Comparison of ENCODE assay signal across 8 mouse cellular contexts in the genomic region with DNA sequence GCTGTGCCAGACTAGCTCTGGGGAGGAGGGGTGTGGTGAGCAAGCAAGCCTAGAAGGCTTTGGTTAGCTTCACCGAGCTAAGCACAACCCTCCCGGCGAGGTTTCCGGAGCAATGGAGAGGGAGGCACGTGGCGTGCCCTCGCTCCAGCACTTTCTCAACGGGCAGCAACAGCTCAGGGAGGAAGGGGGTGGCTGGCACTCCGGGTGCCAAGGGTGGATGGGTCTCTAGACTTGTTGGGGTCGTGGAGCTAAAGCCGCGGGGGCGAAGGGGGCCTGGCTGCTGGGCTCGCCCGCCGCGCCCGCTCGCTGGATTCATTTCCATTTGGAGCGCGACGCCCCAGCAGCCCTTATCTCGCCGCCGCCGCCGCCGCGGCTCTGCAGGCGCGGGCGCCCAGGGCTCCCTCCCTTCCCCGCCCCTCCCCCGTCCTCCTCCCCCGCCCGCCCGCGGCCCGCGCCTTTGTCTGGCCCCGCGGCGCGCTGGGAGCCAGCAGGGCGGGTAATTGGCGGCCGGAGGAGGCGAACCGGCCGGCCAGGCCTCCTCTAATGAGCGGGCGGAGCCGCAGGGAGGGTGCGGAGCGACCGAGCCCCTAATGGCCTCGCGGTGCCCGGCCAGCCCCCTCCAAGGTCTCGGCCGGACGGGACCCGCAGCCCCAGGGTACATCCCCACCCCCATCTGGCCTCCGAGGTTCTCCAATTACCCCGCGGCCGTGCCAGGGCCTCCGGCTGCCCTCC.
DNase-seq lines count a peak whose midpoint lies in the region; ATAC-seq and TF ChIP-seq lines count a peak whose summit lies in the region.

No protein-coding gene starts in this region.

- intact Hi-C loops in heart, postnatal 36 days (cut with DNase I): loop anchor here (5.0 to 10.0 kb wide), 6 partner anchors 63 to 947 kb away; a partner anchor contains a TSS

- DNase-seq in ES-E14 (ENCODE audit: low read depth, low spot score): peak; percentile 25
- peak; percentile 31 to 51 for DNase-seq in cerebellum, adult 18-20 months
- peak; percentile 75 for DNase-seq in forebrain, postnatal 0 days
- peak; percentile 60 to 72 for DNase-seq in heart, postnatal 36 days
- DNase-seq in layer of hippocampus, adult 9-11 months: peak; percentile 42
- peak; percentile 62 for DNase-seq in lung, postnatal 10 days
- peak; percentile 35 for DNase-seq in ovary, postnatal 14 days (ENCODE audit: low spot score)
- peak; percentile 70 for DNase-seq in thymus, postnatal 25 days

- H3K4me2 ChIP-seq in forebrain, postnatal 0 days (ENCODE audit: low read depth): peak overlapping the region; percentile 77

- peak overlapping the region; percentile 53 for H3K9ac ChIP-seq in ES-E14 (ENCODE audit: insufficient read depth, low read depth, low read length, poor library complexity, severe bottlenecking)
- peak overlapping the region; percentile 77 for H3K9ac ChIP-seq in forebrain, postnatal 0 days

- no peak for TF ChIP-seq CTCF in forebrain, postnatal 0 days (IDR thresholded peaks at IDR 0.05; ENCODE audit: low read depth)

- ATAC-seq in forebrain, postnatal 0 days: peak; percentile 91

- H3K4me1 ChIP-seq in ES-E14 (ENCODE audit: control insufficient read depth in 2 of 2, insufficient read depth in 2 of 2, low read length in 2 of 2, poor library complexity in 1 of 2): peaks cover 0 to 6% of the 10 kb centered on the region in 2 experiments; a peak in 1 of 4 replicates
- H3K4me1 ChIP-seq in forebrain, postnatal 0 days (ENCODE audit: insufficient read depth): peaks cover 4% of the 10 kb centered on the region; the same call in 1 of the 2 replicates

- WGBS in forebrain, postnatal 0 days: 11% methylated on average over 47 of the region's 68 CpGs

- in situ Hi-C loops in ES-E14 (cut with MboI; ENCODE audit: low sequenced_read_pairs in 2 of 2, unreplicated experiment in 2 of 2): loop anchor here in 1 of 2 experiments (25.0 kb wide), 1 partner anchor 423 kb away; no protein-coding TSS in a partner anchor

- H3K4me3 ChIP-seq in ES-E14 (ENCODE audit: insufficient read depth in 1 of 2, low read depth in 1 of 2, low read length in 2 of 2, poor library complexity in 1 of 2, severe bottlenecking in 1 of 2): peak overlapping the region; percentile 57 to 65
- H3K4me3 ChIP-seq in forebrain, postnatal 0 days (ENCODE audit: low read depth, low read length): peak overlapping the region; percentile 42

- no peaks in the 10 kb centered on the region for H3K9me3 ChIP-seq in ES-E14 (ENCODE audit: control insufficient read depth, insufficient read depth, low read depth, low read length)
- no peaks in the 10 kb centered on the region for H3K9me3 ChIP-seq in forebrain, postnatal 0 days (ENCODE audit: low read length)

- no peaks in the 10 kb centered on the region; the same call in 1 of the 2 replicates for H3K27me3 ChIP-seq in forebrain, postnatal 0 days (ENCODE audit: insufficient read depth, low read length)

- no peaks in the 10 kb centered on the region for H3K36me3 ChIP-seq in ES-E14 (ENCODE audit: control insufficient read depth, insufficient read depth, low read length, poor library complexity, severe bottlenecking)
- H3K36me3 ChIP-seq in forebrain, postnatal 0 days (ENCODE audit: insufficient read depth): no peaks in the 10 kb centered on the region

- no peak overlapping the region for H3K27ac ChIP-seq in ES-E14 (ENCODE audit: insufficient read depth, low read depth, low read length, poor library complexity, severe bottlenecking)
- H3K27ac ChIP-seq in forebrain, postnatal 0 days (ENCODE audit: low read depth, low read length): peak overlapping the region; percentile 85

TF ChIP-seq in ES-E14, 5 proteins besides CTCF, POLR2A, EP300 and RAD21:
- no peak for TF ChIP-seq MAFK (IDR thresholded peaks at IDR 0.05; ENCODE audit: insufficient read depth, low read depth, low read length)
- no peak for TF ChIP-seq CHD2 (IDR thresholded peaks at IDR 0.05; ENCODE audit: low read depth, low read length)
- no peak for TF ChIP-seq ZC3H11A (IDR thresholded peaks at IDR 0.05; ENCODE audit: borderline replicate concordance, low read depth, low read length)
- no peak for TF ChIP-seq HCFC1 (IDR thresholded peaks at IDR 0.05; ENCODE audit: borderline replicate concordance, insufficient read depth, low read length)
- no peak for TF ChIP-seq ZNF384 (IDR thresholded peaks at IDR 0.05; ENCODE audit: low read depth, low read length)

Comparison
In these comparisons a context has a peak if more than half of its experiments do, and no peak if none do; other contexts are left out.
1. DNase-seq: peak in every context shown above with its lines; median percentile 75 in forebrain, postnatal 0 days; 70 in thymus, postnatal 25 days; 66 in heart, postnatal 36 days; 62 in lung, postnatal 10 days; 42 in layer of hippocampus, adult 9-11 months; 41 in cerebellum, adult 18-20 months; 35 in ovary, postnatal 14 days; 25 in ES-E14.